Mouse (Mus musculus): Measurements from ENCODE around the gene Klhdc4. TPM values are rescaled to one million over a fixed set of nuclear protein-coding genes. Genes with fewer than 3 reads are reported as not detected.
A peak's percentile ranks its signal among the peaks of the same experiment; 100 is the strongest.

The Klhdc4 gene
- polyA plus RNA-seq, 1 experiment: 19.9 TPM

- Histone ChIP-seq H3K27ac (ENCODE audit: insufficient read depth, low read depth, low read length) (no peak overlapping the region), H3K4me1 (ENCODE audit: control insufficient read depth, insufficient read depth, low read length) (no peaks in the 10 kb centered on the region; the same call in 1 of the 2 replicates), H3K4me3 (ENCODE audit: insufficient read depth, low read length) (no peak overlapping the region)
- TF ChIP-seq POLR2A (IDR thresholded peaks at IDR 0.05; ENCODE audit: borderline replicate concordance, low read depth, low read length): no peak
- TF ChIP-seq CTCF (IDR thresholded peaks at IDR 0.05; ENCODE audit: low read depth, low read length): peak; percentile 71
These were observed 11.9 kb upstream of the Klhdc4 start for GRCm38 (mm10) chr8:121841242-121841641.

GRCm38 (mm10) chr8:121832503-121832902 lies 3.1 kb upstream of the Klhdc4 start:
- 0 out of 2 replicates have a peak overlapping the region, but pooled peaks have one; percentile 8 for H3K4me3 ChIP-seq (ENCODE audit: insufficient read depth, low read length)
- peaks cover 20% of the 10 kb centered on the region for H3K4me1 ChIP-seq (ENCODE audit: control insufficient read depth, insufficient read depth, low read length)
- H3K27ac ChIP-seq (ENCODE audit: insufficient read depth, low read depth, low read length): peak overlapping the region; percentile 91
- TF ChIP-seq POLR2A (IDR thresholded peaks at IDR 0.05; ENCODE audit: borderline replicate concordance, low read depth, low read length) (no peak), CTCF (IDR thresholded peaks at IDR 0.05; ENCODE audit: low read depth, low read length) (no peak)

- TF ChIP-seq CTCF (IDR thresholded peaks at IDR 0.05; ENCODE audit: low read depth, low read length) (no peak), POLR2A (IDR thresholded peaks at IDR 0.05; ENCODE audit: borderline replicate concordance, low read depth, low read length) (no peak)
- peaks cover 20% of the 10 kb centered on the region for H3K4me1 ChIP-seq (ENCODE audit: control insufficient read depth, insufficient read depth, low read length)
- peak overlapping the region; percentile 91 for H3K27ac ChIP-seq (ENCODE audit: insufficient read depth, low read depth, low read length)
- 0 out of 2 replicates have a peak overlapping the region, but pooled peaks have one; percentile 8 for H3K4me3 ChIP-seq (ENCODE audit: insufficient read depth, low read length)
These were observed 2.7 kb upstream of the Klhdc4 start for GRCm38 (mm10) chr8:121832061-121832460.

GRCm38 (mm10) chr8:121829777-121830362 lies 501 bp upstream of the Klhdc4 start:
- Histone ChIP-seq H3K4me1 (ENCODE audit: control insufficient read depth, insufficient read depth, low read length) (peaks cover 20% of the 10 kb centered on the region), H3K4me3 (ENCODE audit: insufficient read depth, low read length) (peak overlapping the region; percentile 87), H3K27ac (ENCODE audit: insufficient read depth, low read depth, low read length) (peak overlapping the region; percentile 20; the same call in 1 of the 2 replicates)
- no peak for TF ChIP-seq CTCF (IDR thresholded peaks at IDR 0.05; ENCODE audit: low read depth, low read length)
- no peak for TF ChIP-seq POLR2A (IDR thresholded peaks at IDR 0.05; ENCODE audit: borderline replicate concordance, low read depth, low read length)

GRCm38 (mm10) chr8:121828376-121829023 lies 869 bp downstream of the Klhdc4 start:
- Histone ChIP-seq H3K4me3 (ENCODE audit: insufficient read depth, low read length) (peak overlapping the region; percentile 87), H3K27ac (ENCODE audit: insufficient read depth, low read depth, low read length) (no peak overlapping the region), H3K4me1 (ENCODE audit: control insufficient read depth, insufficient read depth, low read length) (peaks cover 20% of the 10 kb centered on the region)
- TF ChIP-seq POLR2A (IDR thresholded peaks at IDR 0.05; ENCODE audit: borderline replicate concordance, low read depth, low read length): no peak
- no peak for TF ChIP-seq CTCF (IDR thresholded peaks at IDR 0.05; ENCODE audit: low read depth, low read length)

- Histone ChIP-seq H3K4me1 (ENCODE audit: control insufficient read depth, insufficient read depth, low read length) (peaks cover 20% of the 10 kb centered on the region), H3K27ac (ENCODE audit: insufficient read depth, low read depth, low read length) (no peak overlapping the region), H3K4me3 (ENCODE audit: insufficient read depth, low read length) (peak overlapping the region; percentile 87; the same call in 1 of the 2 replicates)
- TF ChIP-seq CTCF (IDR thresholded peaks at IDR 0.05; ENCODE audit: low read depth, low read length): no peak
- TF ChIP-seq POLR2A (IDR thresholded peaks at IDR 0.05; ENCODE audit: borderline replicate concordance, low read depth, low read length): no peak
These were observed 1.6 kb downstream of the Klhdc4 start for GRCm38 (mm10) chr8:121827726-121828125.

- Histone ChIP-seq H3K4me1 (ENCODE audit: control insufficient read depth, insufficient read depth, low read length) (no peaks in the 10 kb centered on the region), H3K4me3 (ENCODE audit: insufficient read depth, low read length) (no peak overlapping the region), H3K27ac (ENCODE audit: insufficient read depth, low read depth, low read length) (no peak overlapping the region)
- TF ChIP-seq POLR2A (IDR thresholded peaks at IDR 0.05; ENCODE audit: borderline replicate concordance, low read depth, low read length) (no peak), CTCF (IDR thresholded peaks at IDR 0.05; ENCODE audit: low read depth, low read length) (no peak)
These were observed 7.6 kb downstream of the Klhdc4 start for GRCm38 (mm10) chr8:121821770-121822169.

GRCm38 (mm10) chr8:121821320-121821719 lies 8.0 kb downstream of the Klhdc4 start:
- no peak overlapping the region for H3K27ac ChIP-seq (ENCODE audit: insufficient read depth, low read depth, low read length)
- H3K4me1 ChIP-seq (ENCODE audit: control insufficient read depth, insufficient read depth, low read length): no peaks in the 10 kb centered on the region
- H3K4me3 ChIP-seq (ENCODE audit: insufficient read depth, low read length): no peak overlapping the region
- TF ChIP-seq CTCF (IDR thresholded peaks at IDR 0.05; ENCODE audit: low read depth, low read length) (no peak), POLR2A (IDR thresholded peaks at IDR 0.05; ENCODE audit: borderline replicate concordance, low read depth, low read length) (no peak)

- H3K4me1 ChIP-seq (ENCODE audit: control insufficient read depth, insufficient read depth, low read length): no peaks in the 10 kb centered on the region
- no peak overlapping the region for H3K4me3 ChIP-seq (ENCODE audit: insufficient read depth, low read length)
- H3K27ac ChIP-seq (ENCODE audit: insufficient read depth, low read depth, low read length): no peak overlapping the region
- no peak for TF ChIP-seq POLR2A (IDR thresholded peaks at IDR 0.05; ENCODE audit: borderline replicate concordance, low read depth, low read length)
- no peak for TF ChIP-seq CTCF (IDR thresholded peaks at IDR 0.05; ENCODE audit: low read depth, low read length)
These were observed 8.5 kb downstream of the Klhdc4 start for GRCm38 (mm10) chr8:121820840-121821239.

GRCm38 (mm10) chr8:121818226-121818625 lies 11.1 kb downstream of the Klhdc4 start:
- H3K27ac ChIP-seq (ENCODE audit: insufficient read depth, low read depth, low read length): no peak overlapping the region
- H3K4me3 ChIP-seq (ENCODE audit: insufficient read depth, low read length): no peak overlapping the region
- no peaks in the 10 kb centered on the region for H3K4me1 ChIP-seq (ENCODE audit: control insufficient read depth, insufficient read depth, low read length)
- TF ChIP-seq POLR2A (IDR thresholded peaks at IDR 0.05; ENCODE audit: borderline replicate concordance, low read depth, low read length) (no peak), CTCF (IDR thresholded peaks at IDR 0.05; ENCODE audit: low read depth, low read length) (no peak)
